Mouse (Mus musculus) liver, postnatal 0 days (tissue): ENCODE data around the gene Cyb5r2. TPM values are rescaled to one million over a fixed set of nuclear protein-coding genes. Genes with fewer than 3 reads are reported as not detected.

Experiments used
- ATAC-seq: fragments of 200-750 bp; cut with Nextera tagmentation; 2 replicates; pipeline ENCODE4 v1.8.0; 2017; ENCODE audit warnings: mild to moderate bottlenecking, moderate library complexity
- DNase-seq: peaks from one replicate; pipeline ENCODE4 v3.0.0-alpha.2; 2016
- H3K27ac ChIP-seq: fragments of 300-500 bp; sonication (generic); 2 replicates; pipeline ENCODE4 v1.5.1; 2014; ENCODE audit warnings: antibody characterized with exemption, moderate library complexity, mild to moderate bottlenecking, low read depth
- H3K27me3 ChIP-seq: fragments of 300-500 bp; sonication (generic); 2 replicates; pipeline ENCODE4 v1.6.1; 2014; ENCODE audit warnings: low read length, control low read depth, mixed read lengths; ENCODE audit not compliant: insufficient read depth
- H3K36me3 ChIP-seq: fragments of 300-500 bp; sonication (generic); replicated peaks from 2 replicates; pipeline ENCODE4 v1.6.1; 2014; ENCODE audit warnings: mild to moderate bottlenecking, control low read depth, low read length, moderate library complexity, mixed read lengths; ENCODE audit not compliant: insufficient read depth
- H3K4me1 ChIP-seq: fragments of 300-500 bp; sonication (generic); 2 replicates; pipeline ENCODE4 v1.6.1; 2014; ENCODE audit warnings: antibody characterized with exemption, mild to moderate bottlenecking, control low read depth; ENCODE audit not compliant: insufficient read depth
- H3K4me2 ChIP-seq: fragments of 300-500 bp; sonication (generic); 2 replicates; pipeline ENCODE4 v1.6.1; 2014; ENCODE audit warnings: low read depth, mild to moderate bottlenecking, low read length, moderate library complexity, mixed read lengths
- H3K4me3 ChIP-seq: fragments of 300-500 bp; sonication (generic); 2 replicates; pipeline ENCODE4 v1.5.1; 2014; ENCODE audit warnings: low read depth, low read length
- H3K9ac ChIP-seq: fragments of 300-500 bp; sonication (generic); replicated peaks from 2 replicates; pipeline ENCODE4 v1.6.1; 2014; ENCODE audit warnings: mild to moderate bottlenecking, moderate library complexity
- H3K9me3 ChIP-seq: fragments of 300-500 bp; sonication (generic); 2 replicates; pipeline ENCODE4 v1.6.1; 2016; ENCODE audit warnings: mild to moderate bottlenecking, control low read depth, low read length, mixed read lengths
- CTCF ChIP-seq: sonication (generic); IDR thresholded peaks from 2 replicates; pipeline ENCODE4 v1.5.1; 2016; ENCODE audit warnings: antibody characterized with exemption, low read depth
- EP300 ChIP-seq: IDR thresholded peaks from 2 replicates; pipeline ENCODE4 v1.6.1; 2016; ENCODE audit warnings: antibody characterized with exemption, low read depth, mild to moderate bottlenecking
- WGBS: fragments of 180-500 bp; shearing (Covaris S2); extraction: QIAGEN DNeasy Blood & Tissue Kit; methylation state at CpG from one replicate; pipeline ENCODE4 v1.1.7; 2014; ENCODE audit not compliant: insufficient replicate concordance; 5-methylcytosine and 5-hydroxymethylcytosine counted together
- polyA plus RNA-seq: library from polyadenylated mRNA; unstranded; fragments of >200 nt; fragmentation: Nextera tagmentation; extraction: Ambion mirVana; gene quantifications from 2 replicates; pipeline ENCODE4 v1.2.1, GENCODE M21; 2015

The Cyb5r2 gene
- polyA plus RNA-seq, 1 experiment from 2014 or later: 0.12 TPM

GRCm38 (mm10) chr7:107747954-107748353, 9.9 kb downstream of the Cyb5r2 start:
- Histone ChIP-seq H3K4me1 (no peaks in the 10 kb centered on the region), H3K27ac (no peak overlapping the region), H3K9me3 (no peaks in the 10 kb centered on the region), H3K4me3 (no peak overlapping the region), H3K4me2 (no peak overlapping the region), H3K27me3 (no peaks in the 10 kb centered on the region), H3K36me3 (peaks cover 12% of the 10 kb centered on the region), H3K9ac (no peak overlapping the region)
- DNase-seq (peak; percentile 67), ATAC-seq (0 out of 2 replicates have a peak, but pooled peaks have one; percentile 33)
- WGBS: 5% methylated on average over 2 of the region's 2 CpGs
- TF ChIP-seq EP300: no peak
- peak; percentile 86 for TF ChIP-seq CTCF

- no peak for ATAC-seq
- no peaks in the 10 kb centered on the region for H3K27me3 ChIP-seq
- 71% methylated on average over 9 of the region's 9 CpGs for WGBS
- H3K4me2 ChIP-seq: no peak overlapping the region
- no peak for DNase-seq
- no peaks in the 10 kb centered on the region for H3K4me1 ChIP-seq
- TF ChIP-seq CTCF (no peak), EP300 (no peak)
- no peak overlapping the region for H3K4me3 ChIP-seq
- H3K9me3 ChIP-seq: no peaks in the 10 kb centered on the region
- peaks cover 14% of the 10 kb centered on the region for H3K36me3 ChIP-seq
- no peak overlapping the region for H3K27ac ChIP-seq
- no peak overlapping the region for H3K9ac ChIP-seq
Measured at GRCm38 (mm10) chr7:107747476-107747875, 10.4 kb downstream of the Cyb5r2 start.

DNA sequence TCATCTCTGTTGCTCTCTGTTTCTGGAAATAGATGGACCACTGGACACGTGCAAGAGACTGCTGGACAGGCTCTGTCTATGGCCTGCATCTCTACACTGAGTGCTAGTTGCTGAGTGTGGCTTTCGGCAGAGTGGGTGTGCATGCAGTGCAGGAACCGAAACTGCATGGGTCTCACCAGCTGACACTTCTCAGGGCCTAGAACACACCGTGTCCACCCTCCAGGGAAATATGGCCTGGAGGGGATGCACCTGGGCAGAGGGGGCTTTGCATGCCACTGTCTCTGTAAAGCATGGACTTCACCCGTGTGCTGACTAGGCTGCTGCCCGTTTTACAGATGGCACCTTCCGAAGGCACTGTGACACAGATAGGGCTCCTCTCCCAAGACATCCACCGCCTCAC, 11.8 kb downstream of the Cyb5r2 start:
- no peaks in the 10 kb centered on the region for H3K4me1 ChIP-seq
- no peaks in the 10 kb centered on the region for H3K9me3 ChIP-seq
- H3K36me3 ChIP-seq: peaks cover 18% of the 10 kb centered on the region
- no peak overlapping the region for H3K9ac ChIP-seq
- no peak for DNase-seq
- no peaks in the 10 kb centered on the region for H3K27me3 ChIP-seq
- 75% methylated on average over 8 of the region's 8 CpGs for WGBS
- TF ChIP-seq EP300: no peak
- no peak for TF ChIP-seq CTCF
- H3K4me3 ChIP-seq: no peak overlapping the region
- H3K4me2 ChIP-seq: no peak overlapping the region
- H3K27ac ChIP-seq: no peak overlapping the region
- ATAC-seq: no peak

GRCm38 (mm10) chr7:107745111-107745510, 12.7 kb downstream of the Cyb5r2 start:
- Histone ChIP-seq H3K9ac (no peak overlapping the region), H3K4me2 (no peak overlapping the region), H3K4me1 (no peaks in the 10 kb centered on the region), H3K27ac (no peak overlapping the region), H3K27me3 (no peaks in the 10 kb centered on the region), H3K9me3 (no peaks in the 10 kb centered on the region), H3K36me3 (peaks cover 21% of the 10 kb centered on the region), H3K4me3 (no peak overlapping the region)
- no peak for TF ChIP-seq EP300
- no peak for TF ChIP-seq CTCF
- ATAC-seq: no peak
- no peak for DNase-seq
- 65% methylated on average over 2 of the region's 2 CpGs for WGBS

DNA sequence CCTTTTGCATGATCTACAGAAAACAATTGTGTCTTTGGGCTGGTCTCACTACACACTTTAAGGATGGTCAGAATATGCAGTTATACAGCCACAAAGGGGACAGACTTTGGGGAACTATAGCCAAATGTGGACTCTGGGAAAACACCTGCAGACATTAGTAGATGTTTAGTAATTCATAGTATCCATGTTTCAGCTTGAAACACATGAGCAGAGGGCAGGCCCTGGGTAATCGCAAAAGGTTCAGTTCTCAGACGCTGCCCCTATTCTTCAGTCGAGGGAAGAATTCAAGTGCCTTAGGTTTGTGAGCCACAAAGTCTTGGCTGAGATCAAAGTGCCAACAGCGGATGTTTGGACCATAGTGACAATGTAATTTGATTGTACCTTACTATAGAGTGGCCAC, 13.4 kb downstream of the Cyb5r2 start:
- 81% methylated on average over 4 of the region's 4 CpGs for WGBS
- Histone ChIP-seq H3K9me3 (no peaks in the 10 kb centered on the region), H3K27me3 (no peaks in the 10 kb centered on the region), H3K4me3 (no peak overlapping the region), H3K27ac (no peak overlapping the region), H3K9ac (no peak overlapping the region), H3K4me1 (no peaks in the 10 kb centered on the region), H3K4me2 (no peak overlapping the region), H3K36me3 (peaks cover 21% of the 10 kb centered on the region)
- DNase-seq: peak; percentile 4
- ATAC-seq: no peak
- TF ChIP-seq EP300: no peak
- no peak for TF ChIP-seq CTCF

GRCm38 (mm10) chr7:107742963-107743465, 14.8 kb downstream of the Cyb5r2 start:
- ATAC-seq (no peak), DNase-seq (no peak)
- Histone ChIP-seq H3K36me3 (peaks cover 21% of the 10 kb centered on the region), H3K27ac (no peak overlapping the region), H3K9ac (no peak overlapping the region), H3K4me2 (no peak overlapping the region), H3K9me3 (no peaks in the 10 kb centered on the region), H3K4me3 (no peak overlapping the region), H3K27me3 (no peaks in the 10 kb centered on the region), H3K4me1 (no peaks in the 10 kb centered on the region)
- TF ChIP-seq EP300: no peak
- no peak for TF ChIP-seq CTCF
- 83% methylated on average over 10 of the region's 10 CpGs for WGBS

GRCm38 (mm10) chr7:107738726-107739125, 19.1 kb downstream of the Cyb5r2 start:
- Histone ChIP-seq H3K9ac (no peak overlapping the region), H3K4me3 (no peak overlapping the region)
- 37% methylated on average over 2 of the region's 2 CpGs for WGBS

More at GRCm38 (mm10) chr7:107738726-107739125, 19.1 kb downstream of the Cyb5r2 start:
- DNase-seq (no peak), ATAC-seq (no peak)
- TF ChIP-seq EP300 (no peak), CTCF (peak; percentile 25; the same call in 1 of the 2 replicates)
- no peaks in the 10 kb centered on the region for H3K9me3 ChIP-seq
- H3K27me3 ChIP-seq: no peaks in the 10 kb centered on the region
- H3K4me2 ChIP-seq: no peak overlapping the region
- peaks cover 16% of the 10 kb centered on the region for H3K36me3 ChIP-seq
- no peaks in the 10 kb centered on the region for H3K4me1 ChIP-seq
- no peak overlapping the region for H3K27ac ChIP-seq
